Mouse (Mus musculus): ENCODE data around the gene Sowahb. TPM values are rescaled to one million over a fixed set of nuclear protein-coding genes. Genes with fewer than 3 reads are reported as not detected.

Gene Sowahb
- polyA plus RNA-seq, 1 experiment from 2014 or later, result 2.2 TPM

DNA sequence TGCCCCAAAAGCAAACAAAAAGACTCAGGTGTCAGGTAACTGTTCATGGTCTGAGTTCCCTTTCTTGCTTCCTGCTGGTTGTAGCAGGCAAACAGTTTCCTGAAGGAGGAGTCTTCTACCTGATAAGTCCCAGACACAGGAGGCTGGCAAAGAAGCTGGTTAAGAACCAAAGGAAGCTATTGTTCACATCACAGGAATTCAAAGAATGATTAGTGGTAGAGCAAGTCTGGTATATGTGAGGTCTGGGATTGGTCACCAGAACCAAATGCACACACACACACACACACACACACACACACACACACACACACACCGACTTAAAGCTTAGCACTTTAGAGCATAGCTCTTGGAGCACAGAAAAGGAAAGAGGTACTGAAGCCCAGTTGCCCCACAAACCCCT, 9.5 kb downstream of the Sowahb start:
- 71% methylated on average over 1 of the region's 1 CpGs for WGBS
- no peaks in the 10 kb centered on the region for H3K27me3 ChIP-seq (ENCODE audit: insufficient read depth, low read length)
- no peak overlapping the region for H3K9ac ChIP-seq (ENCODE audit: low read depth, low read length)
- no peak for ATAC-seq (replicated peaks; ENCODE audit: low FRiP score, low read depth)
- H3K36me3 ChIP-seq (ENCODE audit: insufficient read depth, low read length), result no peaks in the 10 kb centered on the region
- H3K4me2 ChIP-seq (ENCODE audit: low read length), result no peak overlapping the region
- no peak for DNase-seq (ENCODE audit: low spot score)
- no peaks in the 10 kb centered on the region for H3K9me3 ChIP-seq (replicated peaks; ENCODE audit: low read length)
- no peak for TF ChIP-seq CTCF (IDR thresholded peaks at IDR 0.05; ENCODE audit: low read depth)
- H3K27ac ChIP-seq, result no peak overlapping the region
- H3K4me3 ChIP-seq (replicated peaks; ENCODE audit: low read depth, low read length), result no peak overlapping the region
- 0 out of 2 replicates have a peak, but pooled peaks cover 4% of the 10 kb centered on the region for H3K4me1 ChIP-seq (replicated peaks; ENCODE audit: insufficient read depth, low read length)

DNA sequence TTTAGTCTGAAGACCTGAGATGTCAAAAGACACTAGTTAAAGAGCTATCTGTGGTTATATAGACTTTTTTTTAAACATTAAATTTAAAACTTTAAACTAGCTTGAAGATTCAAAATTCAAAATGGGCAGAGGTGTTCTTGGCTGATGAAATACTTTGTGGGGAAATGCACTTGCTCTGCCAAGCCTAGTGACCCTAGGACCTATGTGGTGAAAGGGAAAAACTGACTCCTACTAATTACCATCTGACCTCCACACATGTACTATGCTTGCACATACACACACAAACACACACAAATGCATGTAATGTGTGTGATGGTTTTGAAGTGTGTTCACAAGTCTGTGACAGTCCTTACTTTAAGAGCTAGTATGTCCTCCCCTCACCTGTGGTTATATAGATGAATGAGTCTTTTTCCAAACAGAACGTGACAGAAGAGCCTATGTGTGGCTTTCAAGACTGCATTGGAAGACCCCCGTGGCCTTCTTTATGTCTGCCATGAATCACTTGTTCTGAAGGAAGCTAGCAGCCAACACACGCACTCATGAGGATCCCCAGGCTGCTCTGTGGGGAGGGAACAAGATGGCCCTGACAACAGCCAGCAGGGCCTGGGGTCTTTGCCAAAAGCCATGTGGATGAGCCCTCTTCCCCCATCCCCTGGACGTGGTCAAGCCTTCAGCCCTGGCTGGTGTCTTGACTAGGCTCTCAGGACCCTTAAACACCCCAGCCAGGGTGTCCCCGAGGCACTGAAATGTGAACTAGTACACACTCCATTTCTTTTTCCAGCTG, 11.5 kb downstream of the Sowahb start:
- TF ChIP-seq CTCF (IDR thresholded peaks at IDR 0.05; ENCODE audit: low read depth), result no peak
- DNase-seq (ENCODE audit: low spot score) (peak; percentile 45), ATAC-seq (replicated peaks; ENCODE audit: low FRiP score, low read depth) (no peak)
- H3K4me2 ChIP-seq (ENCODE audit: low read length), result no peak overlapping the region
- H3K27me3 ChIP-seq (ENCODE audit: insufficient read depth, low read length), result no peaks in the 10 kb centered on the region
- no peaks in the 10 kb centered on the region for H3K36me3 ChIP-seq (ENCODE audit: insufficient read depth, low read length)
- no peaks in the 10 kb centered on the region for H3K9me3 ChIP-seq (replicated peaks; ENCODE audit: low read length)
- no peak overlapping the region for H3K4me3 ChIP-seq (replicated peaks; ENCODE audit: low read depth, low read length)
- H3K27ac ChIP-seq, result no peak overlapping the region
- WGBS, result 50% methylated on average over 5 of the region's 5 CpGs
- H3K9ac ChIP-seq (ENCODE audit: low read depth, low read length), result no peak overlapping the region
- H3K4me1 ChIP-seq (replicated peaks; ENCODE audit: insufficient read depth, low read length), result 0 out of 2 replicates have a peak, but pooled peaks cover 4% of the 10 kb centered on the region

DNA sequence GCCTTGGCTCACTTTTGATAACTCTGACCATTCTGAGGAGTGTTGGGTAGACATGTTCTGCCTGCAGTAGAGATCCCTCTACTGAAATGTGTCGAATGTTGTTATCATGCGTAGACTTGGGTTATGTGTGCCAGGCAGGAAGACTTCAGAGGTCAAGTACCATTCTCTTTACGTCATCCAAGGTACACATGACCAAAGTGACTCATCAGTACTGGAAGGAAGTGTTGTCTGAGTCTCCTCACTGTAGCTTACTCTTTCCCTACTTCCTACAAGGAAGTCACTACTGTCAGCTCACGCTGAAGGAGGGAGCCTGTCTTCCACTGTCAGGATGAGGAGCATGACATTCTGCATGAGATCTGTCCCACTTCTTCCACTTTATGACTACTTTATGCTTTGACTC, 12.2 kb downstream of the Sowahb start:
- no peaks in the 10 kb centered on the region for H3K36me3 ChIP-seq (ENCODE audit: insufficient read depth, low read length)
- H3K4me3 ChIP-seq (replicated peaks; ENCODE audit: low read depth, low read length), result no peak overlapping the region
- no peak overlapping the region for H3K9ac ChIP-seq (ENCODE audit: low read depth, low read length)
- H3K27ac ChIP-seq, result no peak overlapping the region
- no peak for ATAC-seq (replicated peaks; ENCODE audit: low FRiP score, low read depth)
- H3K9me3 ChIP-seq (replicated peaks; ENCODE audit: low read length), result no peaks in the 10 kb centered on the region
- no peaks in the 10 kb centered on the region for H3K4me1 ChIP-seq (replicated peaks; ENCODE audit: insufficient read depth, low read length)
- 75% methylated on average over 4 of the region's 4 CpGs for WGBS
- no peak for DNase-seq (ENCODE audit: low spot score)
- no peaks in the 10 kb centered on the region for H3K27me3 ChIP-seq (ENCODE audit: insufficient read depth, low read length)
- TF ChIP-seq CTCF (IDR thresholded peaks at IDR 0.05; ENCODE audit: low read depth), result no peak
- H3K4me2 ChIP-seq (ENCODE audit: low read length), result no peak overlapping the region

DNA sequence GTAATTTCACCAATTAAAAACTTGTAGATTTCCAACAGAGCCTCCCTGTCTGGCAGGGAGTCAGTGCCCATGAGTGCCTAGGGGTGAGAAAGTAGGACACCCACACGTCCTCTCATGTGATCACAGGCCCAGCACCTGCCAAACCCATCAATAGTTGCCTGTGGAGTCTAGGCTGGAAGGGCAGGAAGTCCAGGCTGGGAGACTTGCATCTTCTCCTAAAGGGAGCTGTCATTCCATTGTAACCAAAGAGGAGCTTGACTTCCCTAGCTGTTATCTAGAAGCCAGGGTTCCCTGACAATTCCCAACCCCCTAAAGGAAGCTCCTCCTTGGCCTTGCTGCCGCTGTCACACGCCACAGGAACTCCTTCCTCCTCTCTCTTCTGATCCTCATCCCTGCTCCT, 14.0 kb downstream of the Sowahb start:
- no peak overlapping the region for H3K9ac ChIP-seq (ENCODE audit: low read depth, low read length)
- WGBS, result 58% methylated on average over 3 of the region's 3 CpGs
- TF ChIP-seq CTCF (IDR thresholded peaks at IDR 0.05; ENCODE audit: low read depth), result no peak
- H3K4me2 ChIP-seq (ENCODE audit: low read length), result no peak overlapping the region
- ATAC-seq (replicated peaks; ENCODE audit: low FRiP score, low read depth) (no peak), DNase-seq (ENCODE audit: low spot score) (no peak)
- no peaks in the 10 kb centered on the region for H3K9me3 ChIP-seq (replicated peaks; ENCODE audit: low read length)
- peaks cover 5% of the 10 kb centered on the region for H3K4me1 ChIP-seq (replicated peaks; ENCODE audit: insufficient read depth, low read length)
- no peak overlapping the region for H3K4me3 ChIP-seq (replicated peaks; ENCODE audit: low read depth, low read length)
- H3K27ac ChIP-seq, result no peak overlapping the region
- no peaks in the 10 kb centered on the region for H3K27me3 ChIP-seq (ENCODE audit: insufficient read depth, low read length)
- no peaks in the 10 kb centered on the region for H3K36me3 ChIP-seq (ENCODE audit: insufficient read depth, low read length)

DNA sequence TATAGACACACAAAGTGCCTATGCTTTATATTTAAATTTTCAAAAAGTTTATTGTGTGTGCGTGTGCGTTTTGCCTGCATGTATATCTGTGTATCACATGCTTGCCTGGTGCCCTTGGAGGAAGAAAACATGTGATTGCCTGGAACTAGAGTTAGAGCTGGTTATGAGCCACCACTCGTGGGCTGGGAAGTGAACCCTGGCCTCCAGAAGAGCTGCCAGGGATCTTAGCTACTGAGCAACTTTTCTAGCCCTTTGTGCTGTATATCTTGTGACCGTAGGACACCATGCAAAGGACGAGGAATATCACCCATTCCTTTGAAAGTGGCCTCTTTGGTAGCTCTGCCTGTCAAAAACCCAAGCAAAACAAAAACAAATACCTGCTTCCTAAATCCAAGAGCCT, 14.4 kb downstream of the Sowahb start:
- H3K27ac ChIP-seq, result no peak overlapping the region

DNA sequence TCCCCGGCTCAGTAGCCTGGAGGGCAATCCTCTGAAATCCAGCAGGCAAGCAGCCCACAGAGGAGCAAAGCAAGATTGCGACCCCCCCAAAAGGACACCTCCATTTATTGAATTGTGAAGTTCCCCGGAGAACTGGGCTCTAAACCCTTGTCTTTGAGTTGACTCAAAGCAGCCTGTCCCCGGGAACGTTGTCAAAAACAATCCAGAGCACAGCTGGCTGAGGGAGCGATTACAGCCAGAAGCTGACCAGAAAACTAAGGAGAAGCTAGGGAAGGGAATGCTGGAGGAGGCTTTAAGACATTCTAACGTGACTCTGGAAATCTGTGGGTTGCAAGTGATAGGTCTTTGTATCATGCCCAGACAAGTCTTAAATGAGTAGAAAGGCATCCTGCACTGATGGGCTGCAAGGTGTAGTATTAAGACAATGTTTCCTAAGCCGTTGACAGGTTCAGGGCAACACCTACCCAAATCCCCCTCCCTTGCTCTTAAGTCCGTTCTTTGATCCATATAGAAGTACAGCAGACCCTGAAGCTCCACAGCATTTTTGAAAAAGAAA, 17.6 kb downstream of the Sowahb start:
- H3K9ac ChIP-seq (ENCODE audit: low read depth, low read length), result no peak overlapping the region
- DNase-seq (ENCODE audit: low spot score), result peak; percentile 84
- H3K4me2 ChIP-seq (ENCODE audit: low read length), result 0 out of 2 replicates have a peak overlapping the region, but pooled peaks have one; percentile 24
- H3K27ac ChIP-seq, result peak overlapping the region; percentile 75
- peaks cover 15% of the 10 kb centered on the region for H3K4me1 ChIP-seq (replicated peaks; ENCODE audit: insufficient read depth, low read length)
- no peak for TF ChIP-seq CTCF (IDR thresholded peaks at IDR 0.05; ENCODE audit: low read depth)
- H3K9me3 ChIP-seq (replicated peaks; ENCODE audit: low read length), result no peaks in the 10 kb centered on the region
- no peaks in the 10 kb centered on the region for H3K36me3 ChIP-seq (ENCODE audit: insufficient read depth, low read length)
- ATAC-seq (replicated peaks; ENCODE audit: low FRiP score, low read depth), result no peak
- H3K27me3 ChIP-seq (ENCODE audit: insufficient read depth, low read length), result no peaks in the 10 kb centered on the region
- WGBS, result 36% methylated on average over 9 of the region's 9 CpGs
- no peak overlapping the region for H3K4me3 ChIP-seq (replicated peaks; ENCODE audit: low read depth, low read length)

More for the DNA sequence above, 14.4 kb downstream of the Sowahb start:
- ATAC-seq (replicated peaks; ENCODE audit: low FRiP score, low read depth) (no peak), DNase-seq (ENCODE audit: low spot score) (no peak)
- Histone ChIP-seq H3K4me3 (replicated peaks; ENCODE audit: low read depth, low read length) (no peak overlapping the region), H3K4me1 (replicated peaks; ENCODE audit: insufficient read depth, low read length) (peaks cover 5% of the 10 kb centered on the region), H3K9me3 (replicated peaks; ENCODE audit: low read length) (no peaks in the 10 kb centered on the region), H3K36me3 (ENCODE audit: insufficient read depth, low read length) (no peaks in the 10 kb centered on the region), H3K9ac (ENCODE audit: low read depth, low read length) (no peak overlapping the region), H3K4me2 (ENCODE audit: low read length) (no peak overlapping the region), H3K27me3 (ENCODE audit: insufficient read depth, low read length) (no peaks in the 10 kb centered on the region)
- 77% methylated on average over 5 of the region's 5 CpGs for WGBS
- no peak for TF ChIP-seq CTCF (IDR thresholded peaks at IDR 0.05; ENCODE audit: low read depth)
